ENCODE assay signal across 22 mouse cellular contexts in the genomic region with DNA sequence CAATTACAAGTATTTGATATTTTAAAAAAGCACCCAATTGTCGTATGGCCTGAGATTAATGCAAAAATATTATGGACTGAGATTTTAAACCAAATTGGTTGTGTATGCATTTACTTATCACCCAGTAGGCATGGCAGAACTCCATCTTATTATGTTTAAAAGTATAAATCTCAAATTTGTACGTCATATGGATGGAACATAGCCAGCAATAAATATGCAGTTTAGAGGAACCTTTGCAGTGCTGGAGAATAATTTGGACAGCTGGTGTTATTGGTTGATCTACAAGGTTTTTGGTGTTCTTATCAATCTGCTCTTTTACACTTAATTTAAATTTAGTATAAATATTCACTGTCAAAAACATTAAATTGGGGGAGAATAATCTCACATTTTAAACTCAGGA.
"Had no signal": no experiment of that assay in that cellular context is flagged by ENCODE, and none has a peak within 500 bp of the region (broad histone marks: within the 10 kb centered on the region; RNA-seq: fewer than 3 reads in every experiment).

No protein-coding gene starts in this region.

- DNase-seq: liver, postnatal 0 days; lung, adult 2 months; lung, postnatal 14 days; lung, postnatal 36 days; retina, postnatal 1 day; right cerebral cortex, adult 18-20 months; right cerebral cortex, postnatal 25 days; right cerebral cortex, postnatal 4 days; spleen, adult 18-20 months; thymus, adult 18-20 months; thymus, postnatal 14 days; thymus, postnatal 36 days had no signal

- H3K9me3 ChIP-seq: lung, embryonic 15.5 days; megakaryocyte, embryonic 14.5 days; midbrain, embryonic 13.5 days; neural tube, embryonic 13.5 days; neural tube, embryonic 15.5 days had no signal

- H3K4me1 ChIP-seq: lung, embryonic 15.5 days; midbrain, embryonic 13.5 days; neural tube, embryonic 13.5 days; neural tube, embryonic 15.5 days had no signal

- ATAC-seq: liver, postnatal 0 days; lung, postnatal 0 days; midbrain, embryonic 13.5 days; midbrain, embryonic 16.5 days had no signal

- H3K27me3 ChIP-seq: lung, embryonic 15.5 days; megakaryocyte, embryonic 14.5 days; midbrain, embryonic 13.5 days; neural tube, embryonic 13.5 days; neural tube, embryonic 15.5 days had no signal

- H3K9ac ChIP-seq: liver, postnatal 0 days; lung, embryonic 15.5 days; midbrain, embryonic 13.5 days; neural tube, embryonic 13.5 days; neural tube, embryonic 15.5 days had no signal

- H3K27ac ChIP-seq: lung, embryonic 15.5 days; macrophage; midbrain, embryonic 13.5 days; neural tube, embryonic 13.5 days; neural tube, embryonic 15.5 days had no signal

- H3K4me2 ChIP-seq: lung, embryonic 15.5 days; midbrain, embryonic 11.5 days; midbrain, embryonic 13.5 days; neural tube, embryonic 13.5 days; neural tube, embryonic 15.5 days had no signal

- H3K4me3 ChIP-seq: lung, embryonic 15.5 days; megakaryocyte, embryonic 14.5 days; midbrain, embryonic 13.5 days; myocyte; neural tube, embryonic 13.5 days; neural tube, embryonic 15.5 days had no signal

- H3K36me3 ChIP-seq: lung, embryonic 15.5 days; midbrain, embryonic 13.5 days; neural tube, embryonic 13.5 days; neural tube, embryonic 15.5 days had no signal
